ENCODE assay signal across 20 mouse cellular contexts in the genomic region with DNA sequence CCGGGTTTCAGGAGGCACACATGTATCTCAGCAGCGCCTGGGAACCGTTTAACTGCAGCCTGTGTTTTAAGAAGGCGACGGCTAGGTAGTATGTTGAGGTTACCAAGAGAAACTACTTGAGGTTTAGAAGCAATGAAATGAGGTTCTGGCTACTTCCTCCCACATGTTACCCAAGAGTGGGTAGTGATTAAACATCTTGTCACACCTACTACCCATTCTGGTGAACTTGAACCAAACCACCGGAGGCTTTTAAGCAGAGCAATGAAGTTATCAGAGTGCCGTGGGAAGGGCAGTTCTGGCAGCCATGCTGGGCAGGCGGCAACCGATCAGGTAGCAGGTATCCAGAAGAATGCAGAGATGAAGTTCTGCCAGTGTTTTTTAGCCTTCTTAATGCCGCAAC.
A peak's percentile ranks its signal among the peaks of the same experiment; 100 is the strongest.
DNase-seq lines count a peak whose midpoint lies in the region; ATAC-seq and TF ChIP-seq lines count a peak whose summit lies in the region.
"Had no signal": no experiment of that assay in that cellular context is flagged by ENCODE, and none has a peak within 500 bp of the region (broad histone marks: within the 10 kb centered on the region; RNA-seq: fewer than 3 reads in every experiment).

No protein-coding gene starts in this region.

- H3K36me3 ChIP-seq in hindbrain, postnatal 0 days (ENCODE audit: insufficient read depth, low read length): no peaks in the 10 kb centered on the region
- no peaks in the 10 kb centered on the region for H3K36me3 ChIP-seq in midbrain, postnatal 0 days (ENCODE audit: insufficient read depth, low read length)
- H3K36me3 ChIP-seq: embryonic facial prominence, embryonic 13.5 days; heart, embryonic 12.5 days; lung, embryonic 15.5 days had no signal

- H3K27me3 ChIP-seq in hindbrain, postnatal 0 days (ENCODE audit: insufficient read depth, low read length): no peaks in the 10 kb centered on the region
- H3K27me3 ChIP-seq in midbrain, postnatal 0 days (ENCODE audit: insufficient read depth, low read length): no peaks in the 10 kb centered on the region
- H3K27me3 ChIP-seq: CH12.LX; embryonic facial prominence, embryonic 13.5 days; heart, embryonic 12.5 days; lung, embryonic 15.5 days had no signal

- no peak for TF ChIP-seq CTCF in hindbrain, postnatal 0 days (IDR thresholded peaks at IDR 0.05; ENCODE audit: low read depth)
- no peak for TF ChIP-seq CTCF in midbrain, postnatal 0 days (IDR thresholded peaks at IDR 0.05)

- no peak overlapping the region for H3K4me3 ChIP-seq in hindbrain, postnatal 0 days (ENCODE audit: low read length)
- no peak overlapping the region for H3K4me3 ChIP-seq in midbrain, postnatal 0 days (ENCODE audit: low read depth, low read length)
- H3K4me3 ChIP-seq: embryonic facial prominence, embryonic 13.5 days; heart, embryonic 12.5 days; lung, embryonic 15.5 days had no signal

- H3K9me3 ChIP-seq in hindbrain, postnatal 0 days (ENCODE audit: low read length): no peaks in the 10 kb centered on the region
- no peaks in the 10 kb centered on the region for H3K9me3 ChIP-seq in midbrain, postnatal 0 days (ENCODE audit: low read length)
- H3K9me3 ChIP-seq: embryonic facial prominence, embryonic 13.5 days; heart, embryonic 12.5 days; lung, embryonic 15.5 days had no signal

- ATAC-seq in CD4-positive, CD25-positive, alpha-beta regulatory T cell, adult 4 months: peak; percentile 61
- no peak for ATAC-seq in hindbrain, postnatal 0 days
- no peak for ATAC-seq in midbrain, postnatal 0 days (ENCODE audit: low FRiP score)
- ATAC-seq: forebrain, embryonic 16.5 days; intestine, postnatal 0 days had no signal

- peak; percentile 72 to 81 for DNase-seq in spleen, postnatal 36 days (ENCODE audit: low spot score in 2 of 2)
- no peak for DNase-seq in spleen, postnatal 14 days (ENCODE audit: low spot score in 2 of 2)
- peak; percentile 88 for DNase-seq in induced T-regulatory cell, adult 2 months (ENCODE audit: low read depth)
- peak; percentile 71 to 72 for DNase-seq in natural killer cell, adult 2 months (ENCODE audit: low spot score in 2 of 2)
- no peak for DNase-seq in hindbrain, postnatal 0 days (ENCODE audit: low spot score)
- DNase-seq in kidney, postnatal 10 days: no peak
- no peak for DNase-seq in midbrain, postnatal 0 days (ENCODE audit: low spot score)
- DNase-seq: cerebellum, adult 9-10 months; heart, postnatal 14 days; midbrain, embryonic 14.5 days; thymus, postnatal 4 days had no signal

- no peak overlapping the region for H3K9ac ChIP-seq in hindbrain, postnatal 0 days (replicated peaks; ENCODE audit: low read length)
- no peak overlapping the region for H3K9ac ChIP-seq in midbrain, postnatal 0 days (replicated peaks; ENCODE audit: low read length, poor library complexity, severe bottlenecking)
- H3K9ac ChIP-seq: embryonic facial prominence, embryonic 13.5 days; heart, embryonic 12.5 days; hindbrain, embryonic 14.5 days; liver, embryonic 14.5 days; lung, embryonic 15.5 days had no signal

- no peak overlapping the region for H3K27ac ChIP-seq in hindbrain, postnatal 0 days
- H3K27ac ChIP-seq in midbrain, postnatal 0 days (ENCODE audit: low read depth, low read length): no peak overlapping the region
- H3K27ac ChIP-seq: embryonic facial prominence, embryonic 13.5 days; hindbrain, embryonic 14.5 days; liver, embryonic 14.5 days; lung, embryonic 15.5 days had no signal

- H3K4me1 ChIP-seq in hindbrain, postnatal 0 days (ENCODE audit: insufficient read depth, low read length): no peaks in the 10 kb centered on the region
- no peaks in the 10 kb centered on the region for H3K4me1 ChIP-seq in midbrain, postnatal 0 days (ENCODE audit: insufficient read depth, low read length)
- H3K4me1 ChIP-seq: embryonic facial prominence, embryonic 13.5 days had no signal

- H3K4me2 ChIP-seq in hindbrain, postnatal 0 days (ENCODE audit: low read depth, low read length): no peak overlapping the region
- no peak overlapping the region for H3K4me2 ChIP-seq in midbrain, postnatal 0 days (ENCODE audit: low read depth, low read length, poor library complexity, severe bottlenecking)
- H3K4me2 ChIP-seq: embryonic facial prominence, embryonic 13.5 days; heart, embryonic 12.5 days; hindbrain, embryonic 14.5 days; lung, embryonic 15.5 days had no signal

- 92% methylated on average over 10 of the region's 10 CpGs for WGBS in hindbrain, postnatal 0 days
- WGBS in midbrain, postnatal 0 days: 92% methylated on average over 10 of the region's 10 CpGs

Comparison
In these comparisons a context has a peak if more than half of its experiments do, and no peak if none do; other contexts are left out.
1. DNase-seq: peak in spleen, postnatal 36 days (2 of 2), induced T-regulatory cell, adult 2 months (single experiment) and natural killer cell, adult 2 months (2 of 2); none in spleen, postnatal 14 days (0 of 2), hindbrain, postnatal 0 days (single experiment), kidney, postnatal 10 days (single experiment) and midbrain, postnatal 0 days (single experiment).